In the genomic region with DNA sequence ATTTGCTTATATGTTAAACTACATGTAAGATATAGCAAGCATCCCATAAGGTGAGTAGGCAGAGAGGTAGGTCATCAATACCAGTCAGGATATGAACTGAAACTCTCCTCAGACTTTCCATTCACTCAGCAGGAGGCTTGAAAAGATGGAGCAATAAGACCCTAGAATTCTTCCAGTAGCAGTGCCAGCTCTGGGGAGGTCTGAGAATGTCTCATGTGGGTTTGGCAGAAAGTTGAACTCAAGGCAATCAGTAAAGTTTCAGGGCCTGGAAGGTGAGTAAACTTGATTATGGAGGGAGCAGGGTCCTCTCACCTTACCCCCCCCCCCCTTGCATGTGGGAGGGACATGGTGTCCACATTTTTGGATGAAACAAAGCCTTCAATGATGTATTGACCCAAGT, we compare ENCODE assay signal across 15 mouse cellular contexts.
"Had no signal": no experiment of that assay in that cellular context is flagged by ENCODE, and none has a peak within 500 bp of the region (broad histone marks: within the 10 kb centered on the region; RNA-seq: fewer than 3 reads in every experiment).

No protein-coding gene starts in this region.

- H3K4me2 ChIP-seq: neural tube, embryonic 13.5 days; neural tube, embryonic 15.5 days; stomach, embryonic 15.5 days had no signal

- H3K4me1 ChIP-seq: neural tube, embryonic 13.5 days; neural tube, embryonic 15.5 days; stomach, embryonic 15.5 days had no signal

- H3K9me3 ChIP-seq: neural tube, embryonic 13.5 days; neural tube, embryonic 15.5 days; stomach, embryonic 15.5 days had no signal

- H3K36me3 ChIP-seq: neural tube, embryonic 13.5 days; neural tube, embryonic 15.5 days; stomach, embryonic 15.5 days had no signal

- H3K9ac ChIP-seq: neural tube, embryonic 13.5 days; neural tube, embryonic 15.5 days; stomach, embryonic 15.5 days had no signal

- H3K27ac ChIP-seq: neural tube, embryonic 13.5 days; neural tube, embryonic 15.5 days; stomach, embryonic 15.5 days had no signal

- H3K27me3 ChIP-seq: neural tube, embryonic 13.5 days; neural tube, embryonic 15.5 days; stomach, embryonic 15.5 days had no signal

- H3K4me3 ChIP-seq: neural tube, embryonic 13.5 days; neural tube, embryonic 15.5 days; stomach, embryonic 15.5 days had no signal

- DNase-seq: retina, postnatal 1 day; right cerebral cortex, adult 18-20 months; right cerebral cortex, postnatal 14 days; right cerebral cortex, postnatal 25 days; right cerebral cortex, postnatal 4 days; spleen, adult 18-20 months; thymus, adult 18-20 months; thymus, adult 2 months; thymus, postnatal 14 days; thymus, postnatal 25 days; thymus, postnatal 36 days; thymus, postnatal 4 days had no signal
